Mouse (Mus musculus) kidney, embryonic 16.5 days (tissue): ENCODE measurements around the gene Gm7138. TPM values are rescaled to one million over a fixed set of nuclear protein-coding genes. Genes with fewer than 3 reads are reported as not detected.

Experiments
- polyA plus RNA-seq: library from polyadenylated mRNA; unstranded; fragments of >200 nt; fragmentation: Nextera tagmentation; extraction: Ambion mirVana; gene quantifications from 2 replicates; pipeline ENCODE4 v1.2.1, GENCODE M21; 2015

Gm7138 gene
- polyA plus RNA-seq, 1 experiment from 2014 or later, result not detected

Other genes starting within 250 kb of the Gm7138 start
- gene Itgb2, start 246.7 kb downstream of the Gm7138 start, polyA plus RNA-seq, result 1.6 and 1.7 TPM in 2 replicates
- 194 and 206 TPM in 2 replicates for gene Pttg1ip, start 195.2 kb downstream of the Gm7138 start, polyA plus RNA-seq
- gene Sumo3, start 170.8 kb downstream of the Gm7138 start, polyA plus RNA-seq, result 365 and 369 TPM in 2 replicates
- gene Gm49325, start 170.7 kb downstream of the Gm7138 start, polyA plus RNA-seq, result 2.2 TPM in 1 of 2 replicates, not detected in the other
- gene Ube2g2, start 154.7 kb downstream of the Gm7138 start, polyA plus RNA-seq, result 78.8 and 90.2 TPM in 2 replicates
- 0.26 and 0.71 TPM in 2 replicates for gene Tspear, start 90.4 kb downstream of the Gm7138 start, polyA plus RNA-seq
- not detected in 2 replicates for gene Gm19402, start 86.2 kb downstream of the Gm7138 start, polyA plus RNA-seq
- gene Gm9508, start 79.7 kb downstream of the Gm7138 start, polyA plus RNA-seq, result not detected in 2 replicates
- gene Gm10272, start 70.3 kb downstream of the Gm7138 start, polyA plus RNA-seq, result not detected in 2 replicates
- not detected in 2 replicates for gene Gm10024, start 65.5 kb downstream of the Gm7138 start, polyA plus RNA-seq
- not detected in 2 replicates for gene Gm10142, start 61.1 kb downstream of the Gm7138 start, polyA plus RNA-seq
- gene Krtap12-1, start 56.3 kb downstream of the Gm7138 start, polyA plus RNA-seq, result not detected in 2 replicates
- not detected in 2 replicates for gene Gm10100, start 50.5 kb downstream of the Gm7138 start, polyA plus RNA-seq
- gene Gm18596, start 34.3 kb downstream of the Gm7138 start, polyA plus RNA-seq, result not detected in 2 replicates
- gene Gm9736, start 25.6 kb downstream of the Gm7138 start, polyA plus RNA-seq, result not detected in 2 replicates
- not detected in 2 replicates for gene Gm3233, start 17.3 kb downstream of the Gm7138 start, polyA plus RNA-seq
- not detected in 2 replicates for gene Gm3238, start 5.6 kb downstream of the Gm7138 start, polyA plus RNA-seq
- gene Gm3250, start 5.6 kb upstream of the Gm7138 start, polyA plus RNA-seq, result not detected in 2 replicates
- gene Gm7137, start 11.3 kb upstream of the Gm7138 start, polyA plus RNA-seq, result not detected in 2 replicates
- not detected in 2 replicates for gene Gm9639, start 18.1 kb upstream of the Gm7138 start, polyA plus RNA-seq
- gene Gm19668, start 22.2 kb upstream of the Gm7138 start, polyA plus RNA-seq, result not detected in 2 replicates
- not detected in 2 replicates for gene Gm9507, start 34.9 kb upstream of the Gm7138 start, polyA plus RNA-seq
- not detected in 2 replicates for gene Gm2696, start 37.7 kb upstream of the Gm7138 start, polyA plus RNA-seq
- gene Krtap10-4, start 50.2 kb upstream of the Gm7138 start, polyA plus RNA-seq, result not detected in 2 replicates
- not detected in 2 replicates for gene Krtap10-10, start 59.0 kb upstream of the Gm7138 start, polyA plus RNA-seq
- not detected in 2 replicates for gene Gm36176, start 69.9 kb upstream of the Gm7138 start, polyA plus RNA-seq
- not detected in 2 replicates for gene Gm10318, start 75.9 kb upstream of the Gm7138 start, polyA plus RNA-seq
- gene Gm3285, start 85.0 kb upstream of the Gm7138 start, polyA plus RNA-seq, result not detected in 2 replicates
- gene Lrrc3, start 125.6 kb upstream of the Gm7138 start, polyA plus RNA-seq, result 4.6 and 4.9 TPM in 2 replicates
- gene Trpm2, start 193.6 kb upstream of the Gm7138 start, polyA plus RNA-seq, result 0.59 and 0.95 TPM in 2 replicates
- 33.9 and 34.2 TPM in 2 replicates for gene 1810043G02Rik, start 201.6 kb upstream of the Gm7138 start, polyA plus RNA-seq
- gene Pfkl, start 233.1 kb upstream of the Gm7138 start, polyA plus RNA-seq, result 190 and 194 TPM in 2 replicates